Mouse (Mus musculus) liver, embryonic 13.5 days (tissue): ENCODE results near the gene 4921539E11Rik. TPM values are rescaled to one million over a fixed set of nuclear protein-coding genes. Genes with fewer than 3 reads are reported as not detected.

Source experiments
- ATAC-seq: fragments of 200-750 bp; cut with Nextera tagmentation; 2 replicates; pipeline ENCODE4 v1.8.0; 2017; ENCODE audit warnings: low read depth, mild to moderate bottlenecking, moderate number of reproducible peaks, moderate library complexity
- DNase-seq: peaks from one replicate; pipeline ENCODE4 v3.0.0; 2022
- H3K27ac ChIP-seq: fragments of 300-500 bp; sonication (generic); 2 replicates; pipeline ENCODE4 v1.5.1; 2015; ENCODE audit warnings: moderate library complexity, mild to moderate bottlenecking, inconsistent platforms
- H3K27me3 ChIP-seq: fragments of 300-500 bp; sonication (generic); 2 replicates; pipeline ENCODE4 v1.6.1; 2015; ENCODE audit warnings: mild to moderate bottlenecking, inconsistent platforms
- H3K36me3 ChIP-seq: fragments of 300-500 bp; sonication (generic); 2 replicates; pipeline ENCODE4 v1.6.1; 2015; ENCODE audit warnings: mild to moderate bottlenecking, inconsistent platforms
- H3K4me1 ChIP-seq: fragments of 300-500 bp; sonication (generic); replicated peaks from 2 replicates; pipeline ENCODE4 v1.6.1; 2015; ENCODE audit warnings: inconsistent platforms
- H3K4me2 ChIP-seq: fragments of 300-500 bp; sonication (generic); 2 replicates; pipeline ENCODE4 v1.6.1; 2015; ENCODE audit warnings: inconsistent platforms, mild to moderate bottlenecking, moderate library complexity
- H3K4me3 ChIP-seq: fragments of 300-500 bp; sonication (generic); replicated peaks from 2 replicates; pipeline ENCODE4 v1.5.1; 2015; ENCODE audit warnings: mild to moderate bottlenecking, inconsistent platforms
- H3K9ac ChIP-seq: fragments of 300-500 bp; sonication (generic); 2 replicates; pipeline ENCODE4 v1.6.1; 2015; ENCODE audit warnings: mild to moderate bottlenecking, inconsistent platforms
- H3K9me3 ChIP-seq: fragments of 300-500 bp; sonication (generic); replicated peaks from 2 replicates; pipeline ENCODE4 v1.6.1; 2016; ENCODE audit warnings: inconsistent platforms
- WGBS: fragments of 180-500 bp; shearing (Covaris S2); methylation state at CpG from one replicate; pipeline ENCODE4 v1.1.7; 2015; ENCODE audit not compliant: insufficient replicate concordance; 5-methylcytosine and 5-hydroxymethylcytosine counted together
- polyA plus RNA-seq: library from polyadenylated mRNA; unstranded; fragments of >200 nt; fragmentation: Nextera tagmentation; extraction: Ambion mirVana; gene quantifications from 2 replicates; pipeline ENCODE4 v1.2.1, GENCODE M21; 2015

Gene 4921539E11Rik
- not detected in 2 replicates for polyA plus RNA-seq

DNA sequence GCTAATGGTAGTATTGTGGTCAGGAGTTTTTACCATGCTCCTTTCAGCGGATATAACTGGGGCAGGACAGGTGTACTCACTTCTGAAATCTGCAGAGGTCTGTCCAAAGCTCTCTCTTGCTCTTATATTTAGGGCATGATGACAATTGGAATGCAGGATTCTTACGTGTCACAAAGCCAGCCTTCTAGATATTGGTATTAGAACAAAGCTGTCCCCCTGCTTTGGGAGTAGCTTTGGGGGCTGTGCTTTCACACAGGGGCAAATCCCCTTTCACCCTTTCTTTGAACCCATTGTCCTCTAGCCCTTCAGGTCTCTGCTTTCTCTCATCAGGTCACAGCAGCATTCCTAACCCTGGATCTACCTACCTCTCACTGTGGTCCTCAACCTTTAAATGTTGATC is at the start of gene 4921539E11Rik:
Gene 4921539E11Rik (minus strand): TSS at position 101 of the 400 bp plus-strand sequence.
- WGBS = 62% methylated on average over 2 of the region's 2 CpGs
- Histone ChIP-seq H3K4me1 (no peaks in the 10 kb centered on the region), H3K27me3 (no peaks in the 10 kb centered on the region), H3K36me3 (no peaks in the 10 kb centered on the region), H3K9ac (no peak within 1 kb of the TSS), H3K9me3 (no peaks in the 10 kb centered on the region), H3K27ac (no peak within 1 kb of the TSS), H3K4me2 (no peak within 1 kb of the TSS), H3K4me3 (no peak within 1 kb of the TSS)
- ATAC-seq = no peak
- DNase-seq = no peak

DNA sequence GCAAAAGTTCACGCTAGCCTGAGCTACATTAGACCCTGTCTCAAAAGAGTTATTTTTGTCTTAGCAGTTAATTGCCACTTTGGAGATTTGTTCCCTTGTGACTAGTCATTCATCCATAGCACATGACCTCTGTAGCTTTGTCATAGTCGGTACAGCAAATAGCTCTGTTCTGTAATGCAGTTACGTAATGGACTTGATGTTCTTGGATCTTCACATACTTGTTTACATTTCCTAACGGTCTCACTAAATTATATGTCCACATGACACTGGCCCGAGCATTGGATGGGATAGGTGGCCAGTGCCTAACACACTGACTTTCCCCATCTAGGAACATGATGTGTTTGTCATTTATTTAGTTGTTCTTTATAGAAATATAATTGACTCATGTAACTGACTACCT is 44.5 kb upstream of the 4921539E11Rik start:
- 76% methylated on average over 5 of the region's 5 CpGs for WGBS
- Histone ChIP-seq H3K4me1 (no peaks in the 10 kb centered on the region), H3K9me3 (no peaks in the 10 kb centered on the region), H3K9ac (no peak overlapping the region), H3K36me3 (peaks cover 21% of the 10 kb centered on the region), H3K27me3 (no peaks in the 10 kb centered on the region), H3K4me3 (no peak overlapping the region), H3K27ac (no peak overlapping the region), H3K4me2 (no peak overlapping the region)
- no peak for DNase-seq
- ATAC-seq = no peak

DNA sequence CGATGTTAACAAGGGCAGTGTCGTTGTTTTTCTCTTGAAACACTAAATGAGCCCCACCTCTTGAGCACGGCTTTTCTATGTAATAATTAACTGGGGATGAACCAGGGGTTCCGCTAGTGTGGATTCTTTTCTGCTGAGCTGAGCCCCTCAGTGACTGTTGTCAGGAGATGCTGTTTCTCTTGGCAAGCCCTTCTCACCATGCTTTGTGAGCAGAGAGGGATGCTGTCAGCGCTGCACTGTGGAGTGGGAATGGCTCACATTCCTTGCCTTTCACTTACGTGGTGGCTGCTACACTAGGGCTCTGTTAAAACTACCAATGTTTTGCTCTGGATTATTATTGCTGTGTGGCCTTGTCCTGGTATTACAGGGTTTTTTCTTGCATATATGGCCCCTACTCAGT is 38.7 kb upstream of the 4921539E11Rik start:
- no peak for ATAC-seq
- H3K9ac ChIP-seq = no peak overlapping the region

DNA sequence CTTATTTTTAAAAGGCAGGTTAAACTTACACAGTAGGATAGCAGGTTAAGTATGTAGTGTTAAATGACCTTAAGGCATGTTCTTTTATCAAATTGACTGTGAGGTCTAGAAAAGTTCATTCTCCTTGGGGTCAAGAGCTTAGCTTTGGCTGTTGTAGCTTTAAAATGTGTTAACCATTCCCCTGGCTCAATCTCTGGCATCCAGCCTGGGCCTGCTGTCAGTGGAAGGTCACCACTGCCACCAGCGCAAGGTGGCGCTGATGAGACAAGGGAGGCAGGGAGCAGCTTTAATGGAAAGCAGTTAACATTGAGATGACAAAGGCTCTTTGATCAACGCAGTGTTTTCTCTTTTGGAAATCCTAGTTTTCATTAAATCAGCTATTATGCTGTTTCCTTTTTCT is 36.3 kb upstream of the 4921539E11Rik start:
- Histone ChIP-seq H3K4me2 (no peak overlapping the region), H3K36me3 (peaks cover 9% of the 10 kb centered on the region), H3K4me3 (no peak overlapping the region), H3K27ac (no peak overlapping the region), H3K27me3 (no peaks in the 10 kb centered on the region), H3K9ac (no peak overlapping the region), H3K9me3 (no peaks in the 10 kb centered on the region), H3K4me1 (no peaks in the 10 kb centered on the region)
- WGBS = 71% methylated on average over 3 of the region's 3 CpGs
- ATAC-seq = no peak
- no peak for DNase-seq

More for the DNA sequence above, 38.7 kb upstream of the 4921539E11Rik start:
- Histone ChIP-seq H3K4me2 (no peak overlapping the region), H3K9me3 (no peaks in the 10 kb centered on the region), H3K4me3 (no peak overlapping the region), H3K27ac (no peak overlapping the region), H3K4me1 (no peaks in the 10 kb centered on the region), H3K36me3 (peaks cover 21% of the 10 kb centered on the region), H3K27me3 (no peaks in the 10 kb centered on the region)
- DNase-seq = no peak
- 75% methylated on average over 6 of the region's 6 CpGs for WGBS

DNA sequence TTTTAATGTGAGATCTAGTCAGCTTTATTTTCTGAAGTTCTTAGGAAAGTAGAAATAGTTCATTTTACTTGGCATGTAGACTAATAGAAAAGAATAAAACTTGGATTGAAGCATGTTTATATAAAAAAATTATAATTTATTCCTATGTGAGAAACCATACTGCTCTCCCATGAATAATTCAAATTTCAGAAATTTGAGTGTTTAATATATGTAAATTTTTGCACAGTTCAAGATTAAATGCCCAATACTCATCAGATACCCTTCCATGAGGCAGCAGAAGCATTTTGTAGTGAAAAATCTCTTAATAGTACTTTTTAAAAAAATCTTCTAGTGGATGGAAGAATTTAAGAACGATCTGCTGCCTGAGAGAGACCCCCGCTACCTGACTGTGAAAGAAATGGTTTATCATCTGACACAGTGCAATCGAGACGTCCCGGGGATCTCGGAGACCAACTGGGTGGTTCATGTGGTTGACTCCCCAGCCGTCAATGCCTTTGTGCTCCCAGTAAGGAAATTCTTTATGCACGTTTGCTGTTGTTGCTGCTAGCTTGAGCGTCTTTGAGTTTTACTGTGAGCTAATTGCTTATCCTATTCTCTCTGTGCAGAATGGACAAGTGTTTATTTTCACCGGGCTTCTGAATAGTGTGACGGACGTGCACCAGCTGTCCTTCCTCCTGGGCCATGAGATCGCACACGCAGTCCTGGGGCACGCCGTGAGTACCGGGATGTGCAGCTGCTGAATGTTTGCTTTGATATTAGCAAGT is 34.2 kb upstream of the 4921539E11Rik start:
- ATAC-seq (no peak), DNase-seq (no peak)
- no peak overlapping the region for H3K27ac ChIP-seq
- no peaks in the 10 kb centered on the region for H3K27me3 ChIP-seq
- no peak overlapping the region for H3K9ac ChIP-seq
- no peaks in the 10 kb centered on the region for H3K4me1 ChIP-seq
- WGBS = 80% methylated on average over 17 of the region's 17 CpGs
- peaks cover 6% of the 10 kb centered on the region; the same call in 1 of the 2 replicates for H3K36me3 ChIP-seq
- H3K9me3 ChIP-seq = no peaks in the 10 kb centered on the region
- H3K4me3 ChIP-seq = no peak overlapping the region
- no peak overlapping the region for H3K4me2 ChIP-seq

DNA sequence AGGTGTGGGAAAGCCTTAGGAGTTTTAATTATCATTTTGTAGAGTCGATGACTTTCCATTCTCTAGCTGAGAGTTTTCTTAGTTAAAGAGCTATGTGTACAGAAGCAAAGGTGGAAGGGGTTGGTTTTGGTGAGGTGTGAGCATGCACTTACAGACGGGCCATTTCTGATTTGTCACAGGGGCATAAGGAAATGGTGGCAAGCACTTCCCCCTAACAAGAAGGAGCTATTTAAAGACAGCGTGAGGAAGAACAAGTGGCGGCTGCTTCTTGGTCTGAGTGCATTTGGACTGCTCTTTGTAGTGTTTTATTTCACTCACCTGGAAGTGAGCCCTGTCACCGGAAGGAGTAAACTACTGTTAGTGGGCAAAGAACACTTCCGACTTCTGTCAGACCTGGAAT is 30.8 kb upstream of the 4921539E11Rik start:
- WGBS = 57% methylated on average over 6 of the region's 6 CpGs
- H3K27ac ChIP-seq = no peak overlapping the region
- no peak overlapping the region for H3K9ac ChIP-seq
- H3K9me3 ChIP-seq = no peaks in the 10 kb centered on the region
- H3K4me3 ChIP-seq = no peak overlapping the region
- peaks cover 10% of the 10 kb centered on the region for H3K36me3 ChIP-seq
- no peaks in the 10 kb centered on the region for H3K27me3 ChIP-seq
- no peak for DNase-seq
- no peaks in the 10 kb centered on the region for H3K4me1 ChIP-seq
- ATAC-seq = no peak
- no peak overlapping the region for H3K4me2 ChIP-seq

DNA sequence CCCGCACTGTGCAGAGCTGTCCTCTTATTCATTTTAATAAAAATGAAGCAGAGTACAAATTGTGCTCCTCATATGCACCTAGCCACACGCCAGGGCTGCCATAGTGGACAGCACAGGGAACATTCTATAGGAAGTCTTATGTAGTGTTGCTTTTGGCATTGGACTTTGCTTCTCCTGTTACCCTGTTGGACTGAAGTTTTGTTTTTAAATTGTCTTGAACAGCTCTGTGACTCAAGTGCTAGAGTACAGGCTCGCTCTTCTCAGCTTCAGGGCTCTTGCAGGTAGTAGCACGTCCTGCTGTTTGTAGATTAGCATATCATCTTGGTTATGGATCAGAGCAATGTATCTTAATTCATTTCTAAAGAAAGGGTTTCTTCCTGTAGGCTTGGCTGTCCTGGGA is 25.2 kb upstream of the 4921539E11Rik start:
- H3K27me3 ChIP-seq = no peaks in the 10 kb centered on the region
- H3K36me3 ChIP-seq = peaks cover 3% of the 10 kb centered on the region; the same call in 1 of the 2 replicates
- no peak for ATAC-seq
- DNase-seq = no peak
- H3K9ac ChIP-seq = no peak overlapping the region
- H3K27ac ChIP-seq = no peak overlapping the region
- no peak overlapping the region for H3K4me3 ChIP-seq
- no peaks in the 10 kb centered on the region for H3K9me3 ChIP-seq
- 72% methylated on average over 4 of the region's 4 CpGs for WGBS
- H3K4me1 ChIP-seq = peaks cover 8% of the 10 kb centered on the region
- H3K4me2 ChIP-seq = no peak overlapping the region

DNA sequence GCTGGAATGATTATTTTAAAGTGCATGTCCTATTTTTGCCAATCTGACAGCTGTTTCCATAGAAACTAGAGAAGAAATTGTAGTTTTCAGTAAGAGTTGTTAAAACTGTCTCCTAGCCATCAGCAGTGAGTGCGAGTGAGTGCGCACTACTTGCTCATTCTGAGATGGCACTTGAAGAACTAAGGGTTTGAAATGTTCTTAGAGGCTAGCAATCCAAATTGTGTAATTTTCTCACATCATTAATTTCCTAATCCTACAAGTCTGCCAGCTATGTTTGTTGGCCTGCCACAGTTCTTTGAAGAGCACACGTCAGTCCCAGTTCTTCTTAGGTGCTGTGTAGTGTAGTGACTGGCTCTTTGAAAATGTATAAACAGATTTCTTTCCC is 23.9 kb upstream of the 4921539E11Rik start:
- ATAC-seq (no peak), DNase-seq (no peak)
- Histone ChIP-seq H3K9ac (peak overlapping the region; percentile 84), H3K4me2 (peak overlapping the region; percentile 85), H3K27me3 (no peaks in the 10 kb centered on the region), H3K4me1 (peaks cover 8% of the 10 kb centered on the region), H3K4me3 (peak overlapping the region; percentile 72), H3K36me3 (peaks cover 3% of the 10 kb centered on the region; the same call in 1 of the 2 replicates), H3K27ac (no peak overlapping the region), H3K9me3 (no peaks in the 10 kb centered on the region)
- 66% methylated on average over 3 of the region's 3 CpGs for WGBS

DNA sequence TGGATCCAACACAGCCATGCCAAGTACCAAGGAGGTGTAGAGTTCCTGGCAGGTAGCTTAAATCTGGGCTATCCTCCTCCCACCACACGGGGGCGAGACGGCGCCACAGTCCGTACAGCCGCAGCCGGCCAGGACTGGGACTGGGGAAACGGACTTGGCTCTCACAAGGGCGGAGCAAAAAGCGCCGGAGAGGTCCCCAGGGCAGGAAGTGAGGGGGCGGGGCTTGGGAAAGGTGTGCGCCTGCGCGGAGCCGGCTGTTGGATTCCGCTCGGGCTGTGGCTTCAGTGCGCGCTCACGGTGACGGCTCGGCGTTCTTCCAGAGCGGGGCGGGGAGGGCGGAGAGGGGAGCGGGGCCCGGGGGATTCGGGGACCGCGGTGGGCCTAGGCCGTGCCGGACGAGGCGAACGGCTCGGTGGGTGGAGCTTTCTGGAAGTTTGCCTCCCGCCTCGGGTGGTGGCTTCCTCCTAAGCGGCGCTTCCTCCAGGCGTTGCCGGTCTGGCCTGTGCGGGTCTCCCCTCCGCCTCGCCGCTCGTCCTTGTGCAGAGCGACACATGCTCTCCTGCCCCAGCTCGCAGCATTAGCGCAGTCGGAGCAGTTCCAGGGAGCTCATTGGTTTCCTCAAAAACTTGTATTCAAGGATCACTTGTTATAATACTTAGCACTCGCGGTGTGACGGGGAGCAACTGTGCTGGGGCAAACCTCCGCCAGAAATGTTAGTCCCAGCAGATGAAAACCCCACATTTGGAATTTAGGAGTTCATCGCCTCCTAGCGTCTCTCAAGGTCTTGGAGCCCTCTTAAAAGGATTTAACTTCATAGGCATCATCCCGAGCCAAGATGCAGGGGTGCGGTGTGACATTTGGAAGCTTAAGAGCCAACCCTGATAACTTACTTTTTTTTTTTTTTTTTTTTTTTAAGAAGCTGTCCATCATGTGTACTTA is 23.2 kb upstream of the 4921539E11Rik start, which contains the start of gene Oma1:
Gene Oma1 (plus strand): TSS at position 226 of the 939 bp plus-strand sequence.
- DNase-seq = peak; percentile 97
- ATAC-seq = peak; percentile 99
- Histone ChIP-seq H3K4me1 (peaks cover 8% of the 10 kb centered on the region), H3K4me2 (peak within 1 kb of the TSS; percentile 85), H3K27ac (peak within 1 kb of the TSS; percentile 88), H3K4me3 (peak within 1 kb of the TSS; percentile 72), H3K27me3 (no peaks in the 10 kb centered on the region), H3K9ac (peak within 1 kb of the TSS; percentile 84), H3K36me3 (no peaks in the 10 kb centered on the region), H3K9me3 (no peaks in the 10 kb centered on the region)
- WGBS = under 1% methylated on average over 61 of the region's 61 CpGs

DNA sequence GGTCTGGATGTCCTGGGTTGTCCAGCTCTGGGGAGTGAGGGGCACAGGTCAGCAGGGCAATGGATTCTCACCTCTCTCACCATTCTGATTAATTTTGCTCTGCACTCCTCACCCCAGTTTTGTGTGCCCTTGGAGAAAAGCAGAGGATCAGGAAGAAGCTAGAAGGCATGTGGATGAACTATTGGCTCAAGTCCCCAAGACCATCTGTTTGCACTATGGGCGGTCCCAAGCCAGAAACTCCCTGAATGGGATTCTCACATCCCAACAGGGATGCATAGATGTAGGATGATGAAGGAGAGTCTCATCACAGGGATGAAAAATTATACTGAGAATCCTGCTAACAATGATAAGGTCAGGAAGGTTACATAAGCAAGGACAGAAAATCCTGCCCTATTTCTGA is 13.2 kb upstream of the 4921539E11Rik start:
- Histone ChIP-seq H3K27me3 (no peaks in the 10 kb centered on the region), H3K9ac (no peak overlapping the region), H3K36me3 (no peaks in the 10 kb centered on the region), H3K4me2 (no peak overlapping the region), H3K4me1 (no peaks in the 10 kb centered on the region), H3K4me3 (no peak overlapping the region), H3K9me3 (no peaks in the 10 kb centered on the region), H3K27ac (no peak overlapping the region)
- no peak for DNase-seq
- no peak for ATAC-seq
- 68% methylated on average over 1 of the region's 1 CpGs for WGBS

DNA sequence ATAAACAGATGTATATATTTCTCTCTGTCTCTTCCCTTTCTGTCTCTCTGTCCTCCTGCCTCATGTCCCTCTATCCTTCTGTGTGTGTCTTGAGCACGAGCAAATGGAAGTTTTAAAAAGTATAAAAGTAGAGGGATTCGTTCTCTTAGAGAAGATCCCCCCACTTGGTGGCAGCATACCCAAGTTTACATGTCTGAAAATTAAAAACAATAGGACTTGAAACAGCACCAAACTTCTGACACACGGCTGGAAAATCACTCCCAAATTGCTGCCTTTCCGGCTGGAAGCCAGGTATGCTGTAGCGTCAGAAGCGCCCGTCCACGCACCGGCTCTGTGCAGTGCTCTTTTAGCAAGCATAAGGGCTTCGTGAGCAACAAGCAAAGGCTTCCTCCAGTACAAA is 8.7 kb upstream of the 4921539E11Rik start:
- H3K27ac ChIP-seq = no peak overlapping the region
- 73% methylated on average over 10 of the region's 10 CpGs for WGBS
- H3K4me3 ChIP-seq = no peak overlapping the region
- H3K4me1 ChIP-seq = no peaks in the 10 kb centered on the region
- no peaks in the 10 kb centered on the region for H3K27me3 ChIP-seq
- no peak overlapping the region for H3K9ac ChIP-seq
- ATAC-seq (no peak), DNase-seq (no peak)
- no peak overlapping the region for H3K4me2 ChIP-seq
- no peaks in the 10 kb centered on the region for H3K36me3 ChIP-seq
- H3K9me3 ChIP-seq = no peaks in the 10 kb centered on the region
